ENCODE assay signal across 23 mouse cellular contexts in the genomic region with DNA sequence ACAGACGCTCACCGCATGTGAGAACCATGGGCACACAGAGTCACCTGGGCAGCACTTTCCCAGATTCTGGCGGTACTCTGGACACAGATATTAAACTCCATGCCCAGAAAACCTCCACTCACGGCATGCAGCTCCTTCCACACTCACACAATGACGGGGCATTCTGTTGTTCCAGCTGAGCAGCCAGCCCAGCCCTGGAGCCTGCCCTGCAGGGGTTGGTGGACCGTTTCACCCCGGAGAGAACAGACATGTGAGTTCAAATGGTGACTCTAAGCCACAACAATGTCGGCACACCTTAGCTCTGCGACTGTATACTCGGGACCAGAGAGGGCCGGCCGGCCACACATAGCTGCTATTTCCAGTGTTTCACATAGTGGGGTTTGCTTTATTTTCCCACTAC.
DNase-seq lines count a peak whose midpoint lies in the region; ATAC-seq and TF ChIP-seq lines count a peak whose summit lies in the region.
"Had no signal": no experiment of that assay in that cellular context is flagged by ENCODE, and none has a peak within 500 bp of the region (broad histone marks: within the 10 kb centered on the region; RNA-seq: fewer than 3 reads in every experiment).

No protein-coding gene starts in this region.

- H3K4me2 ChIP-seq in heart, postnatal 0 days (ENCODE audit: low read depth, low read length), result no peak overlapping the region
- no peak overlapping the region for H3K4me2 ChIP-seq in kidney, embryonic 16.5 days (replicated peaks; ENCODE audit: low read depth, low read length)
- H3K4me2 ChIP-seq: forebrain, embryonic 12.5 days; liver, embryonic 11.5 days; midbrain, embryonic 15.5 days; neural tube, embryonic 15.5 days; stomach, embryonic 15.5 days had no signal

- H3K9ac ChIP-seq in heart, postnatal 0 days (replicated peaks; ENCODE audit: low read depth, low read length), result no peak overlapping the region
- H3K9ac ChIP-seq in kidney, embryonic 16.5 days (replicated peaks; ENCODE audit: low read length), result no peak overlapping the region
- H3K9ac ChIP-seq: forebrain, embryonic 12.5 days; midbrain, embryonic 15.5 days; neural tube, embryonic 15.5 days; stomach, embryonic 15.5 days had no signal

- peaks cover 82% of the 10 kb centered on the region for H3K4me1 ChIP-seq in heart, embryonic 10.5 days
- H3K4me1 ChIP-seq in heart, postnatal 0 days (ENCODE audit: control insufficient read depth, insufficient read depth), result peaks cover 29% of the 10 kb centered on the region
- H3K4me1 ChIP-seq in kidney, embryonic 16.5 days (ENCODE audit: insufficient read depth, low read length), result peaks cover 13% of the 10 kb centered on the region
- H3K4me1 ChIP-seq: midbrain, embryonic 15.5 days had no signal

- ATAC-seq in heart, postnatal 0 days (ENCODE audit: insufficient read depth, low read depth), result no peak
- ATAC-seq in kidney, embryonic 16.5 days (ENCODE audit: low FRiP score, low TSS enrichment), result peak; percentile 46; the same call in 1 of the 2 replicates
- ATAC-seq: hindbrain, embryonic 16.5 days; intestine, embryonic 16.5 days; midbrain, embryonic 15.5 days had no signal

- DNase-seq in heart, embryonic 10.5 days (ENCODE audit: low spot score), result no peak
- no peak for DNase-seq in heart, adult 8-10 months (ENCODE audit: low spot score)
- DNase-seq in heart, postnatal 0 days (ENCODE audit: low spot score), result no peak
- DNase-seq in heart, postnatal 4 days, result no peak
- peak; percentile 37 for DNase-seq in splenic B cell, adult 2 months (ENCODE audit: low read depth, low spot score)
- no peak for DNase-seq in ovary, postnatal 10 days (ENCODE audit: low spot score)
- DNase-seq: gastrocnemius, postnatal 10 days; lung, adult 2 months; right cerebral cortex, postnatal 25 days; thymus, adult 18-20 months; thymus, postnatal 4 days had no signal

- H3K27me3 ChIP-seq in heart, embryonic 10.5 days (ENCODE audit: insufficient read depth, poor library complexity, severe bottlenecking), result no peaks in the 10 kb centered on the region
- no peaks in the 10 kb centered on the region for H3K27me3 ChIP-seq in heart, postnatal 0 days (ENCODE audit: control insufficient read depth, insufficient read depth, low read length)
- 0 out of 2 replicates have a peak, but pooled peaks cover 3% of the 10 kb centered on the region for H3K27me3 ChIP-seq in kidney, embryonic 16.5 days (ENCODE audit: insufficient read depth, low read length)
- H3K27me3 ChIP-seq in splenic B cell, adult 2 months (ENCODE audit: control insufficient read depth, insufficient read depth, low read length, poor library complexity, severe bottlenecking), result no peaks in the 10 kb centered on the region
- H3K27me3 ChIP-seq: CH12.LX; midbrain, embryonic 15.5 days; stomach, embryonic 15.5 days had no signal

- H3K9me3 ChIP-seq in heart, embryonic 10.5 days, result no peaks in the 10 kb centered on the region
- H3K9me3 ChIP-seq in heart, postnatal 0 days (replicated peaks; ENCODE audit: control insufficient read depth, low read length), result no peaks in the 10 kb centered on the region
- no peaks in the 10 kb centered on the region for H3K9me3 ChIP-seq in kidney, embryonic 16.5 days (ENCODE audit: low read length)
- H3K9me3 ChIP-seq: forebrain, embryonic 12.5 days; limb, embryonic 10.5 days; megakaryocyte, embryonic 14.5 days; midbrain, embryonic 15.5 days; neural tube, embryonic 15.5 days; stomach, embryonic 15.5 days had no signal

- no peak for TF ChIP-seq CTCF in heart, postnatal 0 days (IDR thresholded peaks at IDR 0.05; ENCODE audit: low read depth)

- no peak overlapping the region for H3K4me3 ChIP-seq in heart, embryonic 10.5 days
- H3K4me3 ChIP-seq in heart, postnatal 0 days (ENCODE audit: low read depth, low read length), result no peak overlapping the region
- H3K4me3 ChIP-seq in kidney, embryonic 16.5 days (ENCODE audit: low read length), result no peak overlapping the region
- H3K4me3 ChIP-seq: forebrain, embryonic 12.5 days; left cerebral cortex, adult 2 months; limb, embryonic 10.5 days; megakaryocyte, embryonic 14.5 days; midbrain, embryonic 15.5 days; neural tube, embryonic 15.5 days; stomach, embryonic 15.5 days had no signal

- 76% methylated on average over 12 of the region's 12 CpGs for WGBS in heart, embryonic 10.5 days
- 68% methylated on average over 12 of the region's 12 CpGs for WGBS in heart, postnatal 0 days
- 57% methylated on average over 12 of the region's 12 CpGs for WGBS in kidney, embryonic 16.5 days

- H3K36me3 ChIP-seq in heart, embryonic 10.5 days, result no peaks in the 10 kb centered on the region
- no peaks in the 10 kb centered on the region for H3K36me3 ChIP-seq in heart, postnatal 0 days (replicated peaks; ENCODE audit: control insufficient read depth, insufficient read depth, low read length)
- H3K36me3 ChIP-seq in kidney, embryonic 16.5 days (ENCODE audit: insufficient read depth, low read length), result no peaks in the 10 kb centered on the region
- H3K36me3 ChIP-seq in splenic B cell, adult 2 months (ENCODE audit: control insufficient read depth, insufficient read depth, low read length, poor library complexity, severe bottlenecking), result no peaks in the 10 kb centered on the region
- H3K36me3 ChIP-seq: forebrain, embryonic 12.5 days; limb, embryonic 10.5 days; midbrain, embryonic 15.5 days; neural tube, embryonic 15.5 days; stomach, embryonic 15.5 days had no signal

- H3K27ac ChIP-seq in heart, embryonic 10.5 days, result peak overlapping the region; percentile 87
- peak overlapping the region; percentile 93 for H3K27ac ChIP-seq in heart, postnatal 0 days (ENCODE audit: low read depth)
- H3K27ac ChIP-seq in kidney, embryonic 16.5 days (ENCODE audit: low read length), result no peak overlapping the region
- H3K27ac ChIP-seq: forebrain, embryonic 12.5 days; left cerebral cortex, adult 2 months; limb, embryonic 10.5 days; midbrain, embryonic 15.5 days; neural tube, embryonic 15.5 days; stomach, embryonic 15.5 days had no signal

- no peak for TF ChIP-seq EP300 in heart, postnatal 0 days (IDR thresholded peaks at IDR 0.05; ENCODE audit: low read depth)
